Mouse (Mus musculus) thymus, adult 2 months (tissue): ENCODE measurements around the gene Clmp.

Experiments used
- CTCF ChIP-seq: fragments of 200-500 bp; IDR thresholded peaks from 2 replicates; pipeline ENCODE4 v1.5.1; 2012; ENCODE audit warnings: mild to moderate bottlenecking, control low read depth, low read length, moderate library complexity, borderline replicate concordance; ENCODE audit not compliant: control insufficient read depth, poor library complexity, insufficient read depth; ENCODE audit errors: extremely low read depth
- POLR2A ChIP-seq: fragments of 200-500 bp; IDR thresholded peaks from 2 replicates; pipeline ENCODE4 v1.6.1; 2012; ENCODE audit warnings: mild to moderate bottlenecking, low read length, control low read depth, moderate library complexity; ENCODE audit not compliant: control insufficient read depth, poor library complexity, insufficient read depth; ENCODE audit errors: extremely low read depth

DNA sequence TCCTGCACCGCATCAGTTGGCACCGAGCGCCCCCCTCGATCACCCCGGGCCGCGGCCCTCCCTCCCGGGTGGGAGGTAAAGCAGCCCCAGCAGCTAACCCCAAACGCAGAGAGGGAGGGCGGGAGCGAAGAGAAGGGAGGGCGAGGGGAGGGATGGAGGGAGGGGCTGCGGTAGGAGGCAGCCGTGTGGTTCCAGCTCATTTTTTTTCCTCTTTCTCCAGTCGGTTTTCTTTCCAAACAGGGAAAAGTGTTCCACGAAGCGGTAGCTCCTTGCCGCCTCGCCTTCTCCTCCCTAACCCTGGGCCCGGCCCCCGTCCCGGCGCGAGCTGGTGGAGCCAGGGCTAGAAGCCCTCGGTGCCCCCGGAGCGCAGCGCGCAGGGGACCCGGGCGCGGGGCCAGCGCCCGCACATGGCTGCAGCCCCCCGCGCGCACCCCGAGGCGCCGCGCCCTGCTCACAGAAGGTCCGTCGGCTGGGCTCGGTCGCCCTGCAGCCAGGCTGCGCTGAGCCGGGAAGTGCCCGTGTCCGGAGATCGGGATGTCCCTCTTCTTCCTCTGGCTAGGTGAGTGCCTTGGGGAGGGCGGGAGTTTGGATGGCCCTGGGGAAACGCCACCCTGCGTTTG, at the start of gene Clmp:
- no peak for TF ChIP-seq POLR2A
- no peak for TF ChIP-seq CTCF
